Mouse (Mus musculus) retina, embryonic 14.5 days (tissue): ENCODE results near the gene Selenov.

Source experiments
- DNase-seq: peaks from one replicate; pipeline ENCODE4 v3.0.0-alpha.2; 2015; ENCODE audit warnings: low spot score

The Selenov gene

GRCm38 (mm10) chr7:28290638-28291590, at the start of gene Selenov:
Gene Selenov, minus strand, starts transcription at chr7:28291186.
- peak; percentile 65 for DNase-seq

- peak; percentile 59 for DNase-seq
Measured at GRCm38 (mm10) chr7:28339213-28339917, 48.4 kb upstream of the Selenov start.

GRCm38 (mm10) chr7:28338108-28338998, 47.4 kb upstream of the Selenov start, which contains the start of gene Supt5:
Gene Supt5, minus strand, starts transcription at chr7:28338746.
- DNase-seq, result peak; percentile 99

GRCm38 (mm10) chr7:28335471-28335870, 44.5 kb upstream of the Selenov start:
- no peak for DNase-seq

- no peak for DNase-seq
Measured at GRCm38 (mm10) chr7:28334534-28334933, 43.5 kb upstream of the Selenov start.

- DNase-seq, result no peak
Measured at GRCm38 (mm10) chr7:28328260-28328659, 37.3 kb upstream of the Selenov start.

GRCm38 (mm10) chr7:28326457-28326856, 35.5 kb upstream of the Selenov start:
- DNase-seq, result peak; percentile 31

GRCm38 (mm10) chr7:28325293-28325692, 34.3 kb upstream of the Selenov start:
- no peak for DNase-seq

- DNase-seq, result no peak
Measured at GRCm38 (mm10) chr7:28321974-28322720, 31.2 kb upstream of the Selenov start.

- no peak for DNase-seq
Measured at GRCm38 (mm10) chr7:28318714-28319113, 27.7 kb upstream of the Selenov start.

- DNase-seq, result no peak
Measured at GRCm38 (mm10) chr7:28318036-28318435, 27.1 kb upstream of the Selenov start.

- DNase-seq, result peak; percentile 99
Measured at GRCm38 (mm10) chr7:28311926-28312543, 21.0 kb upstream of the Selenov start, which contains the start of gene Timm50. Gene Timm50, minus strand, starts transcription at chr7:28312072.

GRCm38 (mm10) chr7:28311151-28311925, 20.4 kb upstream of the Selenov start:
- DNase-seq, result peak; percentile 15

- DNase-seq, result peak; percentile 57
Measured at GRCm38 (mm10) chr7:28309737-28310136, 18.8 kb upstream of the Selenov start.

- no peak for DNase-seq
Measured at GRCm38 (mm10) chr7:28306216-28306615, 15.2 kb upstream of the Selenov start.

GRCm38 (mm10) chr7:28305641-28306040, 14.7 kb upstream of the Selenov start:
- DNase-seq, result no peak

- DNase-seq, result peak; percentile 83
Measured at GRCm38 (mm10) chr7:28301616-28302433, 10.8 kb upstream of the Selenov start, which contains the start of gene Dll3. Gene Dll3, minus strand, starts transcription at chr7:28302238.

- DNase-seq, result peak; percentile 86
Measured at GRCm38 (mm10) chr7:28298837-28299625, 8.0 kb upstream of the Selenov start.
